10 mouse cellular contexts compared by ENCODE assay signal in the genomic region with DNA sequence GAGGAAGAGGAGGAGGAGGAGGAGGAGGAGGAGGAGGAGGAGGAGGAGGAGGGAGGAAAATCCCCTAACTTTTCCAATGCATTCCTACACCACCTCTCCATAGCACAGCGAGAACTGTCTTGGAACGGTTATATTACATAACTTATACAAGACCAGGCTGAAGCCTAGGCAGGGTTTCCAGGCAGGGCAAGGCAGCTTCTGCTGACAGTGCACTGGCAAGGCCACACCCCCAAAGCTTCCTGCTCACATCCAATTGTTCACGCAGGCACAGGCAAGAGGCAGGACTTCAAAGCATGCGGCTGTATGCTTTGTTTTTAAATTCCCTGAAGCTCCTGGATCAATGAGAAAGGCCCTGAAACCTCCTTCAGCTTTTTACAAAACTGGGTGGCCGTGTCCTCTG. TPM values are rescaled to one million over a fixed set of nuclear protein-coding genes. Genes with fewer than 3 reads are reported as not detected.
DNase-seq lines count a peak whose midpoint lies in the region; ATAC-seq and TF ChIP-seq lines count a peak whose summit lies in the region.
"Had no signal": no experiment of that assay in that cellular context is flagged by ENCODE, and none has a peak within 500 bp of the region (broad histone marks: within the 10 kb centered on the region; RNA-seq: fewer than 3 reads in every experiment).

No protein-coding gene starts in this region.

- TF ChIP-seq CTCF in layer of hippocampus, adult 2 months (conservative IDR thresholded peaks at IDR 0.05), result no peak

- no peak overlapping the region for H3K4me2 ChIP-seq in forebrain, embryonic 11.5 days (ENCODE audit: low read depth, low read length, severe bottlenecking)

- peaks cover 32% of the 10 kb centered on the region for H3K36me3 ChIP-seq in forebrain, embryonic 10.5 days (replicated peaks)
- no peaks in the 10 kb centered on the region for H3K36me3 ChIP-seq in forebrain, embryonic 11.5 days (ENCODE audit: control insufficient read depth, insufficient read depth, low read length)

- peaks cover 50% of the 10 kb centered on the region for H3K4me1 ChIP-seq in forebrain, embryonic 10.5 days
- peaks cover 6% of the 10 kb centered on the region; the same call in 1 of the 2 replicates for H3K4me1 ChIP-seq in forebrain, embryonic 11.5 days (replicated peaks; ENCODE audit: control insufficient read depth, insufficient read depth, low read length)

- no peak overlapping the region for H3K9ac ChIP-seq in forebrain, embryonic 11.5 days (ENCODE audit: low read length)

- no peaks in the 10 kb centered on the region for H3K27me3 ChIP-seq in forebrain, embryonic 10.5 days (ENCODE audit: poor library complexity, severe bottlenecking)
- no peaks in the 10 kb centered on the region for H3K27me3 ChIP-seq in forebrain, embryonic 11.5 days (ENCODE audit: control insufficient read depth, insufficient read depth, low read length)
- H3K27me3 ChIP-seq: CH12.LX had no signal

- ATAC-seq in forebrain, embryonic 11.5 days (replicated peaks; ENCODE audit: low FRiP score), result no peak
- ATAC-seq in megakaryocyte progenitor cell, adult 5-6 weeks (replicated peaks; ENCODE audit: poor library complexity), result peak; percentile 89

- H3K27ac ChIP-seq in forebrain, embryonic 10.5 days, result peak overlapping the region; percentile 62
- H3K27ac ChIP-seq in forebrain, embryonic 11.5 days (ENCODE audit: low read depth, low read length), result no peak overlapping the region
- H3K27ac ChIP-seq in layer of hippocampus, adult 2 months, result no peak overlapping the region
- H3K27ac ChIP-seq: macrophage had no signal

- H3K4me3 ChIP-seq in forebrain, embryonic 10.5 days, result no peak overlapping the region
- no peak overlapping the region for H3K4me3 ChIP-seq in forebrain, embryonic 11.5 days (ENCODE audit: low read depth, low read length)
- H3K4me3 ChIP-seq in layer of hippocampus, adult 2 months, result no peak overlapping the region

- no peak for DNase-seq in forebrain, embryonic 10.5 days (ENCODE audit: extremely low spot score, low spot score)
- no peak for DNase-seq in forebrain, embryonic 11.5 days (ENCODE audit: low spot score)
- DNase-seq in testis, postnatal 10 days (ENCODE audit: low spot score), result peak; percentile 63
- DNase-seq in testis, postnatal 14 days (ENCODE audit: low spot score), result no peak
- peak; percentile 49 for DNase-seq in kidney, adult 18-20 months
- DNase-seq in layer of hippocampus, postnatal 14 days (ENCODE audit: low spot score in 2 of 2), result no peak
- DNase-seq in layer of hippocampus, adult 2 months (ENCODE audit: low spot score in 2 of 2), result no peak

- H3K9me3 ChIP-seq in forebrain, embryonic 10.5 days, result peaks cover 3% of the 10 kb centered on the region; the same call in 1 of the 2 replicates
- no peaks in the 10 kb centered on the region for H3K9me3 ChIP-seq in forebrain, embryonic 11.5 days (ENCODE audit: control insufficient read depth, low read length)

- 26% methylated on average over 5 of the region's 5 CpGs for WGBS in forebrain, embryonic 10.5 days
- 25% methylated on average over 5 of the region's 5 CpGs for WGBS in forebrain, embryonic 11.5 days

RNA-seq across cellular contexts. Expression of a gene that starts 19.8 kb away (rescaled TPM):
- polyA plus RNA-seq in forebrain, embryonic 10.5 days (2016; fragmentation: Nextera tagmentation; extraction: Ambion mirVana), result 3.5 and 3.6 TPM in 2 replicates
- polyA plus RNA-seq in forebrain, embryonic 11.5 days (2014; fragmentation: Nextera tagmentation; extraction: Ambion mirVana), result 5.6 and 6.3 TPM in 2 replicates
- total RNA-seq in megakaryocyte progenitor cell, adult 5-6 weeks (2015), result 45.5 and 47.0 TPM in 2 replicates
- total RNA-seq in megakaryocyte progenitor cell, adult 5-6 weeks (2017), result 43.8 and 47.6 TPM in 2 replicates
- total RNA-seq in layer of hippocampus, postnatal 14 days (2021), result 10 to 100 TPM; 24.2 to 25.8 TPM
- total RNA-seq in layer of hippocampus, adult 2 months (2021), result 10 to 100 TPM; 32.3 to 34.3 TPM

RNA-seq across cellular contexts. Expression of a gene that starts 44.9 kb away (rescaled TPM):
- polyA plus RNA-seq in forebrain, embryonic 10.5 days (2016; fragmentation: Nextera tagmentation; extraction: Ambion mirVana), result 19.3 and 23.9 TPM in 2 replicates
- 14.5 and 16.1 TPM in 2 replicates for polyA plus RNA-seq in forebrain, embryonic 11.5 days (2014; fragmentation: Nextera tagmentation; extraction: Ambion mirVana)
- 0.29 TPM in 1 of 2 replicates, not detected in the other for total RNA-seq in megakaryocyte progenitor cell, adult 5-6 weeks (2015)
- not detected in 2 replicates for total RNA-seq in megakaryocyte progenitor cell, adult 5-6 weeks (2017)
- 1 to 10 TPM; 1.8 to 2.2 TPM for total RNA-seq in layer of hippocampus, postnatal 14 days (2021)
- 1 to 10 TPM; 2.0 TPM for total RNA-seq in layer of hippocampus, adult 2 months (2021)
- polyA plus RNA-seq: macrophage had no signal

Comparison
In these comparisons a context has a peak if more than half of its experiments do, and no peak if none do; other contexts are left out.
1. DNase-seq: peak in testis, postnatal 10 days (single experiment) and kidney, adult 18-20 months (single experiment); none in forebrain, embryonic 10.5 days (single experiment), forebrain, embryonic 11.5 days (single experiment), testis, postnatal 14 days (single experiment), layer of hippocampus, postnatal 14 days (0 of 2) and layer of hippocampus, adult 2 months (0 of 2).